Mouse (Mus musculus) hindbrain, embryonic 15.5 days (tissue): ENCODE measurements around the gene Arpc1b. TPM values are rescaled to one million over a fixed set of nuclear protein-coding genes. Genes with fewer than 3 reads are reported as not detected.
"Not testable (repeated sequence)": the region's sequence is repeated elsewhere in the genome, so short reads cannot be mapped to it uniquely, and the experiment has no call there.

Experiments used
- ATAC-seq: fragments of 200-750 bp; cut with Nextera tagmentation; 2 replicates; pipeline ENCODE4 v1.8.0; 2017; ENCODE audit warnings: low read depth, moderate number of reproducible peaks, moderate TSS enrichment; ENCODE audit not compliant: low FRiP score
- H3K27ac ChIP-seq: fragments of 300-500 bp; sonication (generic); replicated peaks from 2 replicates; pipeline ENCODE4 v1.5.1; 2015; ENCODE audit warnings: mild to moderate bottlenecking, inconsistent platforms
- H3K27me3 ChIP-seq: fragments of 300-500 bp; sonication (generic); 2 replicates; pipeline ENCODE4 v1.6.1; 2015; ENCODE audit warnings: control low read depth, inconsistent platforms
- H3K36me3 ChIP-seq: fragments of 300-500 bp; sonication (generic); 2 replicates; pipeline ENCODE4 v1.6.1; 2015; ENCODE audit warnings: control low read depth, inconsistent platforms
- H3K4me1 ChIP-seq: fragments of 300-500 bp; sonication (generic); replicated peaks from 2 replicates; pipeline ENCODE4 v1.6.1; 2015; ENCODE audit warnings: control low read depth, inconsistent platforms
- H3K4me2 ChIP-seq: fragments of 300-500 bp; sonication (generic); 2 replicates; pipeline ENCODE4 v1.6.1; 2015; ENCODE audit warnings: moderate library complexity, mild to moderate bottlenecking, inconsistent platforms
- H3K4me3 ChIP-seq: fragments of 300-500 bp; sonication (generic); 2 replicates; pipeline ENCODE4 v1.5.1; 2015; ENCODE audit warnings: mild to moderate bottlenecking, inconsistent platforms
- H3K9ac ChIP-seq: fragments of 300-500 bp; sonication (generic); 2 replicates; pipeline ENCODE4 v1.6.1; 2015; ENCODE audit warnings: inconsistent platforms
- H3K9me3 ChIP-seq: fragments of 300-500 bp; sonication (generic); 2 replicates; pipeline ENCODE4 v1.6.1; 2016; ENCODE audit warnings: control low read depth, inconsistent platforms
- WGBS: fragments of 180-500 bp; shearing (Covaris S2); methylation state at CpG from one replicate; pipeline ENCODE4 v1.1.7; 2015; 5-methylcytosine and 5-hydroxymethylcytosine counted together
- polyA plus RNA-seq: library from polyadenylated mRNA; unstranded; fragments of >200 nt; fragmentation: Nextera tagmentation; extraction: Ambion mirVana; gene quantifications from 2 replicates; pipeline ENCODE4 v1.2.1, GENCODE M21; 2015

Gene Arpc1b
- polyA plus RNA-seq, 1 experiment from 2014 or later = 73.2 TPM

GRCm38 (mm10) chr5:145089878-145090277, 24.1 kb upstream of the Arpc1b start:
- peaks cover 13% of the 10 kb centered on the region for H3K4me1 ChIP-seq
- peaks cover 30% of the 10 kb centered on the region for H3K36me3 ChIP-seq
- H3K9ac ChIP-seq = no peak overlapping the region
- H3K27ac ChIP-seq = no peak overlapping the region
- no peak overlapping the region for H3K4me3 ChIP-seq
- 97% methylated on average over 3 of the region's 3 CpGs for WGBS
- H3K4me2 ChIP-seq = no peak overlapping the region
- no peak for ATAC-seq
- no peaks in the 10 kb centered on the region for H3K27me3 ChIP-seq
- no peaks in the 10 kb centered on the region for H3K9me3 ChIP-seq

- 91% methylated on average over 4 of the region's 4 CpGs for WGBS
- no peak overlapping the region for H3K9ac ChIP-seq
- peaks cover 92% of the 10 kb centered on the region for H3K36me3 ChIP-seq
- no peaks in the 10 kb centered on the region for H3K27me3 ChIP-seq
- no peak overlapping the region for H3K27ac ChIP-seq
- H3K4me2 ChIP-seq = no peak overlapping the region
- H3K4me3 ChIP-seq = no peak overlapping the region
- H3K9me3 ChIP-seq = no peaks in the 10 kb centered on the region
- H3K4me1 ChIP-seq = no peaks in the 10 kb centered on the region
- ATAC-seq = no peak
Observed at GRCm38 (mm10) chr5:145096195-145096594, 17.8 kb upstream of the Arpc1b start.

DNA sequence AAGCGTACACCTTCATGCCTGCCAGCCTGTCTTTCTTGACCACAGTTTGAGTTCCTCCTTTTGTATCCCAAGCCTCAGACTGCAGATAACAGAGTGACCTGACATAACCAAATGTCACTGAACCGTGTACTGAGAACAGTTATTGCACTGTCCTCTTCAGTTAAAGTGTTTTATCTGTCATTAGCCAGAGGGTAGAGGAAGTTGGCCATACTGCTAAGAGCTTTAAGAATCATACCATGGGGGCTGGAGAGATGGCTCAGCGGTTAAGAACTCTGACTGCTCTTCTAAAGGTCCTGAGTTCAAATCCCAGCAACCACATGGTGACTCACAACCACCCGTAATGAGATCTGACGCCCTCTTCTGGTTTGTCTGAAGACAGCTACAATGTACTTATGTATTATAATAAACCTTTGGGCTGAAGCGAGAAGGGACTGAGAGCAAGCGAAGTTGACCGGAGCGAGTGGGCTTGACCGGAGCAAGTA, 15.6 kb upstream of the Arpc1b start:
- Histone ChIP-seq H3K9me3 (no peaks in the 10 kb centered on the region), H3K4me1 (no peaks in the 10 kb centered on the region), H3K36me3 (peaks cover 90% of the 10 kb centered on the region), H3K27ac (no peak overlapping the region), H3K4me3 (no peak overlapping the region), H3K27me3 (no peaks in the 10 kb centered on the region), H3K9ac (no peak overlapping the region), H3K4me2 (no peak overlapping the region)
- 93% methylated on average over 10 of the region's 10 CpGs for WGBS
- no peak for ATAC-seq

- Histone ChIP-seq H3K27me3 (no peaks in the 10 kb centered on the region), H3K27ac (no peak overlapping the region), H3K9ac (no peak overlapping the region), H3K9me3 (no peaks in the 10 kb centered on the region), H3K4me2 (no peak overlapping the region), H3K4me3 (no peak overlapping the region), H3K4me1 (no peaks in the 10 kb centered on the region), H3K36me3 (peaks cover 92% of the 10 kb centered on the region)
- no peak for ATAC-seq
- WGBS = 93% methylated on average over 9 of the region's 9 CpGs
Observed at GRCm38 (mm10) chr5:145100960-145101359, 13.1 kb upstream of the Arpc1b start.

- 95% methylated on average over 11 of the region's 11 CpGs for whole genome bisulfite sequencing
- not testable (repeated sequence) for H3K4me1 ChIP-seq, ATAC-seq, H3K4me3 ChIP-seq, H3K4me2 ChIP-seq, H3K9me3 ChIP-seq, H3K27me3 ChIP-seq, H3K9ac ChIP-seq, H3K27ac ChIP-seq
- H3K36me3 ChIP-seq = peaks cover 92% of the 10 kb centered on the region
Observed at GRCm38 (mm10) chr5:145101451-145101850, 12.6 kb upstream of the Arpc1b start.

DNA sequence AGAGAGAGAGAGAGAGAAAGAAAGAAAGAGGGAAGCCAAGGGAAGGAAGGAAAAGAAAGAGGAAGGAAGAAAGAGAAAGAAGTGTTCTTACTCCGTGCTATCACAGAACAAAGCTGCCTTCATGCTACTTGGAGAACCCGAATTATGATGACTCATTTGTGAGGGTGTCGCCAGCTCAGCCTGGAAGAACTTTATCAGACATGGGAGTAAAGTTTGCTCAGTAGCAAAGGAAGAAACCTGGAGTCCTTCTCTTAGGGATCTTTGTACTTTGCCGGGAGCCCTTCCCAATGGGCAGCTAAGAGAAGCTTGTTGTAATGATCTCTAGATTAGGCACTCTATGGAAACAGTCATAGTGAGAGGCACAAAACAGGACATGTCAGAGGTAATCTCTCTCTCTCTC, 11.3 kb upstream of the Arpc1b start:
- H3K9ac ChIP-seq = no peak overlapping the region
- H3K36me3 ChIP-seq = peaks cover 92% of the 10 kb centered on the region
- H3K27ac ChIP-seq = no peak overlapping the region
- no peak for ATAC-seq
- no peaks in the 10 kb centered on the region for H3K27me3 ChIP-seq
- no peak overlapping the region for H3K4me2 ChIP-seq
- H3K9me3 ChIP-seq = no peaks in the 10 kb centered on the region
- H3K4me1 ChIP-seq = no peaks in the 10 kb centered on the region
- WGBS = 90% methylated on average over 4 of the region's 4 CpGs
- H3K4me3 ChIP-seq = no peak overlapping the region

DNA sequence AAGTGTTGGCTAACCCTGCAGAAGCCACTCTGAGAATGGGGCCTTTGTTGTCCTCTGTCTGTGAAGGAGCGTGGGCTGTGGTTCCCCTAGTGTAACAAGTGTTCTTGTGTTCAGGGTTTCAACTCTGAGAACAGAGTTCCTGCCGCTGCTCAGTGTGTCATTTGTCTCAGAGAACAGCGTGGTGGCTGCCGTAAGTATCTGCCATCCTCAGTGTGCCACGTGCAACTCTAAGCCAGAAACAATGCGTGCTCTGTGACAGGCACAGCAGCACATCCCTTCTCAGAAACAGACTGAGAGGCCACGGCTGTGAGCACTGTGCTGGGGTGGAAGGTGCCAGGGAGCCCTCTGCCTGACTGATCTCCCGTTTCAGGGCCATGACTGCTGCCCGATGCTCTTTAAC, 9.7 kb upstream of the Arpc1b start:
- H3K4me2 ChIP-seq = no peak overlapping the region
- no peak overlapping the region for H3K4me3 ChIP-seq
- no peak overlapping the region for H3K9ac ChIP-seq
- no peaks in the 10 kb centered on the region for H3K9me3 ChIP-seq
- H3K27ac ChIP-seq = no peak overlapping the region
- no peak for ATAC-seq
- peaks cover 90% of the 10 kb centered on the region for H3K36me3 ChIP-seq
- no peaks in the 10 kb centered on the region for H3K4me1 ChIP-seq
- no peaks in the 10 kb centered on the region for H3K27me3 ChIP-seq
- 77% methylated on average over 9 of the region's 9 CpGs for WGBS

- H3K4me2 ChIP-seq = no peak overlapping the region
- 95% methylated on average over 9 of the region's 9 CpGs for WGBS
- no peak overlapping the region for H3K4me3 ChIP-seq
- no peaks in the 10 kb centered on the region for H3K9me3 ChIP-seq
- no peaks in the 10 kb centered on the region for H3K27me3 ChIP-seq
- H3K9ac ChIP-seq = no peak overlapping the region
- peaks cover 89% of the 10 kb centered on the region for H3K36me3 ChIP-seq
- ATAC-seq = no peak
- no peaks in the 10 kb centered on the region for H3K4me1 ChIP-seq
- no peak overlapping the region for H3K27ac ChIP-seq
Observed at GRCm38 (mm10) chr5:145105694-145106275, 8.2 kb upstream of the Arpc1b start.

DNA sequence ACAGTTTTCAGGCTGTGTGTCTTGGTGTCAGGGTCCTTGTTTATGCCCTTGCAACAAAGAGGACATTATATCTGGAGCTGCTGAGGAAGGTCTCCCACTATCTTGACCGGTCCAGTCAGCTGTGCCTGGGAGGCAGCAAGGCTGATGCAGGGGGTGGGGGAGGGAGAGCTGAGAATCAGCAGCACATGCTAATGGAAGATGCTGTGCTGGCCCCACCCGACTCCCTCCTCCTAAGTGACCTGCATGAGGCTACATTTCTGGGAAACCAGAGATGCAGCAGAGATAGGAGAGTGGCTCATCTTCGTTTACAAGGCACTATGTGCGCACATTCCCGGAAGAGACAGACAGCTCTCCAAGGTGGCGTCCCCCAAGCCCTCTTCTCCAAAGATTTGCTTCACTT, 3.6 kb upstream of the Arpc1b start:
- Histone ChIP-seq H3K27ac (no peak overlapping the region), H3K4me1 (peaks cover 10% of the 10 kb centered on the region), H3K36me3 (peaks cover 51% of the 10 kb centered on the region), H3K27me3 (peaks cover 11% of the 10 kb centered on the region; the same call in 1 of the 2 replicates), H3K4me3 (no peak overlapping the region), H3K4me2 (no peak overlapping the region), H3K9ac (no peak overlapping the region), H3K9me3 (no peaks in the 10 kb centered on the region)
- WGBS = 92% methylated on average over 6 of the region's 6 CpGs
- no peak for ATAC-seq

DNA sequence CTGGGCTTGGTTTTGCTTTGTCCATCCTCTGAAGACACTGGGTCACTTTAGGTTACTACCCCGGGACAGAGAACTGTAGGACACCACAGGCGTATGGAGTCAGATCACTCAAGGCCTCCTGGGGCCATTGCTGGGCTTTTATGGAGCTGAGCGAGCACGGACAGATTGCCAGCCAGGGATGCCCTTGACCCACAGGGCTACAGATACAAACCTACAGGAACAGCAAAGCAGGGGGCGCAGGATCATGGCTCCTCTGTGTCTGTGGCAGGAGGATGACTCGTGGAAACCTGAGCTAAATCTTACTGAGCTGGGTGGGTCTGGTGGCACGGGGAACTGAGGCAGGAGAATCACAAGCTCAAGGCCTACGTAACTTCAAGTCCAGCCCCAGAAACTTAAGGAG, 1.4 kb upstream of the Arpc1b start:
- H3K27ac ChIP-seq = no peak overlapping the region
- H3K4me3 ChIP-seq = no peak overlapping the region
- 82% methylated on average over 8 of the region's 8 CpGs for WGBS
- H3K4me1 ChIP-seq = peaks cover 10% of the 10 kb centered on the region
- no peak overlapping the region for H3K9ac ChIP-seq
- peaks cover 11% of the 10 kb centered on the region; the same call in 1 of the 2 replicates for H3K27me3 ChIP-seq
- no peaks in the 10 kb centered on the region for H3K9me3 ChIP-seq
- H3K4me2 ChIP-seq = no peak overlapping the region
- no peak for ATAC-seq
- H3K36me3 ChIP-seq = peaks cover 29% of the 10 kb centered on the region

- Histone ChIP-seq H3K27ac (no peak overlapping the region), H3K4me2 (peak overlapping the region; percentile 57; the same call in 1 of the 2 replicates), H3K9me3 (no peaks in the 10 kb centered on the region), H3K36me3 (peaks cover 21% of the 10 kb centered on the region), H3K4me1 (peaks cover 10% of the 10 kb centered on the region), H3K27me3 (peaks cover 11% of the 10 kb centered on the region; the same call in 1 of the 2 replicates), H3K4me3 (no peak overlapping the region), H3K9ac (no peak overlapping the region)
- WGBS = 48% methylated on average over 2 of the region's 2 CpGs
- no peak for ATAC-seq
Observed at GRCm38 (mm10) chr5:145113416-145113815, 599 bp upstream of the Arpc1b start.

GRCm38 (mm10) chr5:145114606-145115473, 825 bp downstream of the Arpc1b start:
- peak; percentile 17; the same call in 1 of the 2 replicates for ATAC-seq
- H3K4me1 ChIP-seq = peaks cover 10% of the 10 kb centered on the region
- peak overlapping the region; percentile 41 for H3K4me3 ChIP-seq
- peak overlapping the region; percentile 34; the same call in 1 of the 2 replicates for H3K9ac ChIP-seq
- no peaks in the 10 kb centered on the region for H3K9me3 ChIP-seq
- peaks cover 8% of the 10 kb centered on the region for H3K36me3 ChIP-seq
- H3K27ac ChIP-seq = no peak overlapping the region
- H3K4me2 ChIP-seq = peak overlapping the region; percentile 57
- WGBS = 17% methylated on average over 38 of the region's 40 CpGs
- H3K27me3 ChIP-seq = peaks cover 11% of the 10 kb centered on the region; the same call in 1 of the 2 replicates
